Mouse (Mus musculus): ENCODE measurements at regions not wholly inside any gene's neighbourhood (a gene's known extent, or its start where the extent isn't known, plus 50 kb on each side); places are given as distances from the start of the nearest gene placed in this dataset.

DNA sequence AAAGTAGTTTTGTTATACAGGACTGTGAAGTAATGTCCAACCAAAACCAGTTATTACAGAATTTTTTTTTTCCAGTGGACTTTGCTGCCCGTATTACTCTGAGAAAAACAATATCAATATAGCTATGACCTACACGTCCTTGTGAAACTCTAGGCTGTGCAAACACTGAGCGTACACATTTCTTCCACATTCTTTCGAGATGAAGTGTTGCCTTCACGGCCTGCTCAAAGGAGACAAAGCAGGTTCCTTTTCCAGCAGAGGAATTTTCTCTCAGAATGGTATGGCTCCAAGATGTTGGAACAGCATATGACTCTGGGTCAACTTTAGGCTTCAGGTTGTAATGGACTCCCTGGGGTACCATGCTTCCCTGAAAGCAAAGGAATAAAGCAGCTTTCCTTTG, 463.6 kb downstream of the Epha4 start:
- Histone ChIP-seq H3K9ac (no peak overlapping the region), H3K4me2 (replicated peaks) (no peak overlapping the region), H3K9me3 (no peaks in the 10 kb centered on the region), H3K27ac (no peak overlapping the region), H3K4me1 (no peaks in the 10 kb centered on the region), H3K27me3 (replicated peaks) (no peaks in the 10 kb centered on the region), H3K4me3 (no peak overlapping the region), H3K36me3 (no peaks in the 10 kb centered on the region)
- WGBS: 77% methylated on average over 5 of the region's 5 CpGs
- ATAC-seq (ENCODE audit: low FRiP score, low read depth): no peak

GRCm38 (mm10) chr1:77053837-77054540, 460.9 kb downstream of the Epha4 start:
- 76% methylated on average over 4 of the region's 4 CpGs for WGBS
- ATAC-seq (ENCODE audit: low FRiP score, low read depth): no peak
- no peak overlapping the region for H3K4me3 ChIP-seq

DNA sequence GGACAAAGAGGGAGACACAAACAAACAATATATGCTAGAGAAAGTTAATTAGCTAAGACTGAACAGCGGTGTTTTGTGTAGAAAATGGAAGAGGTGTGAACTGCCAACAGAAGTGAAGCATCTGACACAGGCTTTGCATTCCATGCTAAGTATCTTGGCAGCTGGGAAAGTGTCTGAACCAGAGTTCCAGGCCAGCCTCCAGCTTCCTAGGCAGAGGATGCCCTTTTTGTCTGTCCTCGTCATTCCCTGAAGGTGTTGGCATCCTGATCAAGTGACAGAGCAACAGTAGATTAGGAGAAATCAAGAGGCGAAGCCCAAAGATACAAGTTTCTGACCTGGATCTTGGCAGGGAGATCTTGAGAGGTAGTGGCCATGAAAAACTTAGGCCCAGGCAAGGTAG, 452.4 kb downstream of the Epha4 start:
- ATAC-seq (ENCODE audit: low FRiP score, low read depth): no peak
- Histone ChIP-seq H3K36me3 (no peaks in the 10 kb centered on the region), H3K27me3 (replicated peaks) (no peaks in the 10 kb centered on the region), H3K4me2 (replicated peaks) (no peak overlapping the region), H3K9me3 (no peaks in the 10 kb centered on the region), H3K9ac (no peak overlapping the region), H3K4me3 (no peak overlapping the region), H3K27ac (no peak overlapping the region), H3K4me1 (no peaks in the 10 kb centered on the region)
- WGBS: 87% methylated on average over 3 of the region's 3 CpGs

More at GRCm38 (mm10) chr1:77053837-77054540, 460.9 kb downstream of the Epha4 start:
- no peaks in the 10 kb centered on the region for H3K4me1 ChIP-seq
- no peaks in the 10 kb centered on the region for H3K9me3 ChIP-seq
- no peak overlapping the region for H3K27ac ChIP-seq
- no peak overlapping the region for H3K4me2 ChIP-seq (replicated peaks)
- no peaks in the 10 kb centered on the region for H3K27me3 ChIP-seq (replicated peaks)
- H3K36me3 ChIP-seq: no peaks in the 10 kb centered on the region
- H3K9ac ChIP-seq: no peak overlapping the region

DNA sequence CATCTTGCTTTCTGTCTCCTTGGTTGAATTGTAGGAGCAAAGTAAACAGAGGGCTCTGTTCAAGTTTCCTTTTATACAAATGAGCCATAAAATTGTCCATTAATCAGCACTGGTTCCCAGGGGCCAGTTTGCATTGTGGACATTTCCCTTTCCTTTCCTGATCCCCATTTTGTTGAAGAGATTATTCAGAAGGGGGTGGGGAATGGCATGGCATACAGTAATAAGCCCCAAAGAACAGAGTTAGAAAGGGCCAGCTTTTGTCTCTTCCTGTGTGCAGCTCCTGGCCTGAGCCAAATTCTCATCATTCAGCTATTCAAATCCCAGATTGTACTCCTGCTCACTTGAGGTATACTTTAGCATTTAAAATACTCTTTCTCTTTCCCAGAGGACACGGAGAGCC, 441.8 kb downstream of the Epha4 start:
- H3K9me3 ChIP-seq: no peaks in the 10 kb centered on the region
- H3K36me3 ChIP-seq: no peaks in the 10 kb centered on the region
- no peak overlapping the region for H3K27ac ChIP-seq
- H3K9ac ChIP-seq: no peak overlapping the region
- peak; percentile 71; the same call in 1 of the 2 replicates for ATAC-seq (ENCODE audit: low FRiP score, low read depth)
- WGBS: 44% methylated on average over 1 of the region's 1 CpGs
- peak overlapping the region; percentile 7; the same call in 1 of the 2 replicates for H3K4me2 ChIP-seq (replicated peaks)
- no peak overlapping the region for H3K4me3 ChIP-seq
- no peaks in the 10 kb centered on the region for H3K27me3 ChIP-seq (replicated peaks)
- H3K4me1 ChIP-seq: peaks cover 14% of the 10 kb centered on the region

DNA sequence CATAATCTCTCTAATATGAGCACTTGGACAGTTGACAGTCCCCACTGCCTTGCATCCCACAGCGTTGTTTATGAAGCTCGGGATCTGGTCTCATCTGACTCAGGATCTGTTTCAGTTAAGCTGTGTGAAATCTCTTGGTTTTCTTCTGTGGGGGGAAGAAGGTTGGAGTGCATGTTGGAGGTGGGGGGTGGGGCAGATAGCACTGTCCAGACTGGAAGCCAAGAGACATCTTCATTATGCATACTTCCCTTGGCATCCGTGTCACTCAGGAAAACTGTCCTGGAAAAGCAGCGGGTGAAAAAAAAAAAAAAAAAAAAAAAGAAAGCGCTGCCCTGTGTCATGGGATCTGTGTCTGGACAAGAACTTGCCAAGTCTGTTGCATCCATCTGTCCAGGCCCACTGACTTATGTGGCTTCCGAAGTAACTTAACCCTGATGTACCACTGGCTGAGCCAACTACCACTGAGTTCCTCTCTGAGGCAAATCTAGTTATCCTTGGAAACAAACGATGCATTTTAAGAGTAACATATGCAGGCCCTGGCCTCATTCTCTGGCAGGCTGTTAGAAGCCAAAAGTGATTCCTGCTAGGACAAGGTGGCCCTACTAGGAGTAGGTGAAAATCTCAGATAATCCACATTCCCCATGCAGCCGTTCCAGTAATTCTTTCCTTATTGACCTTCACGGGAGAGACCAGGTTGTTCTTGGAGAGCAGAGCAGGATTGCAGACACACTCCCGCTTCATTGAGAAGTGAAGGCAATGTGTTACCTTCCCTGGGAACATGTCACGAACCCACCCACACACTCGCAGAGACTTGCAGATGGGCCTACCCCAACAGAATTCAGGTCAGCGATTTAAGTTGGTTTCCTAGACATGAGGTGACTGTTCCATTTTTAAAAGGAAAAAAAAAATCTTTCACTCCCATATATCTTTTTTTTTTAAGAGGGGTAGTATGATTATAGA, 439.7 kb downstream of the Epha4 start:
- no peak overlapping the region for H3K4me2 ChIP-seq (replicated peaks)
- ATAC-seq (ENCODE audit: low FRiP score, low read depth): no peak
- no peaks in the 10 kb centered on the region for H3K27me3 ChIP-seq (replicated peaks)
- no peak overlapping the region for H3K4me3 ChIP-seq
- WGBS: 89% methylated on average over 13 of the region's 13 CpGs
- no peak overlapping the region for H3K27ac ChIP-seq
- no peak overlapping the region for H3K9ac ChIP-seq
- no peaks in the 10 kb centered on the region for H3K36me3 ChIP-seq
- H3K9me3 ChIP-seq: no peaks in the 10 kb centered on the region
- peaks cover 14% of the 10 kb centered on the region for H3K4me1 ChIP-seq

- Histone ChIP-seq H3K27me3 (replicated peaks) (no peaks in the 10 kb centered on the region), H3K9me3 (no peaks in the 10 kb centered on the region), H3K4me3 (no peak overlapping the region), H3K9ac (no peak overlapping the region), H3K27ac (no peak overlapping the region), H3K4me2 (replicated peaks) (no peak overlapping the region), H3K36me3 (no peaks in the 10 kb centered on the region), H3K4me1 (peaks cover 19% of the 10 kb centered on the region)
- 41% methylated on average over 5 of the region's 5 CpGs for WGBS
- no peak for ATAC-seq (ENCODE audit: low FRiP score, low read depth)
Observed at GRCm38 (mm10) chr1:77080767-77081166, 434.1 kb downstream of the Epha4 start.

- H3K36me3 ChIP-seq: no peaks in the 10 kb centered on the region
- no peak overlapping the region for H3K4me3 ChIP-seq
- ATAC-seq (ENCODE audit: low FRiP score, low read depth): 0 out of 2 replicates have a peak, but pooled peaks have one; percentile 48
- no peaks in the 10 kb centered on the region for H3K27me3 ChIP-seq (replicated peaks)
- no peak overlapping the region for H3K9ac ChIP-seq
- no peak overlapping the region for H3K27ac ChIP-seq
- H3K9me3 ChIP-seq: no peaks in the 10 kb centered on the region
- no peak overlapping the region for H3K4me2 ChIP-seq (replicated peaks)
- H3K4me1 ChIP-seq: peaks cover 19% of the 10 kb centered on the region
- WGBS: 37% methylated on average over 7 of the region's 7 CpGs
Observed at GRCm38 (mm10) chr1:77081660-77082059, 433.2 kb downstream of the Epha4 start.

DNA sequence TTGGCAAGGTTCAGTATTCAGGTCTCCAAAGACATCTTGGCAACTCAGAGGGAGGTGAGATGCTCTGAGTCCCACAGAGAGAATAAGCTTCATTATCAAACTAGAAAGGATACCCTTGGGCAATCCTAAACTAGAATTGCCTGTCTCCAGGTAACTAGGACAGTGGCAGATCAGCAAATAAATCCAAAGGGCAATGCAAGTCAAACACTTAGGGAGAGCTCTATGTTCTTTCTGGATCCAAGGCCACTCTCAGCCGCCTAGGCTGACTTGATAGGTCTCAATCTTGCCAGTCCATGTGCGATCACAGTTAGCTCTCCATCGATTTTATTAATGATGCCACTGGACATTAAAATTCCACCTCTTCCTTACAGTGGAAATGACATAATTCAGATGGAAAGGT, 432.5 kb downstream of the Epha4 start:
- H3K4me3 ChIP-seq: no peak overlapping the region
- no peak for ATAC-seq (ENCODE audit: low FRiP score, low read depth)
- H3K4me1 ChIP-seq: peaks cover 19% of the 10 kb centered on the region
- WGBS: 91% methylated on average over 3 of the region's 3 CpGs
- no peak overlapping the region for H3K9ac ChIP-seq
- no peak overlapping the region for H3K4me2 ChIP-seq (replicated peaks)
- no peaks in the 10 kb centered on the region for H3K27me3 ChIP-seq (replicated peaks)
- no peak overlapping the region for H3K27ac ChIP-seq
- H3K9me3 ChIP-seq: no peaks in the 10 kb centered on the region
- H3K36me3 ChIP-seq: no peaks in the 10 kb centered on the region

DNA sequence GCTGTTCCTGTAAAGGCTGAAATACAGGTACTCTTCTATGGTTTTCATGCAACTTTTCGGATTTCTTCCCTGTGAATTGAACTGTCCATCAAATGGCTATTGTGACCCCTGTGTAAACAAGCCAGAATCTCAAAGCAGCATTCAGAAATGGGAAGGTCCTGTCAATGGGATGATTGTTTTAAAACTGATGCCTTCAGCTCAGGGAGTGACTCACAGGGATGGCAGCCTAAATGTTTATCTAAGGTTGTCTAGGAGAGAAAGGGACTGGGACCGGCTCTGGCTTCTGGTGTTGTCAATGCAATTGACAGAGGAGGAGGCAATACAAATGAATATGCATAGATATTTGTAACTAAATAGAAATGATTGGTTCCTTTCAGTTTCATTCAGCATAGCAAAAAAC, 421.3 kb downstream of the Epha4 start:
- H3K36me3 ChIP-seq: no peaks in the 10 kb centered on the region
- WGBS: 51% methylated on average over 2 of the region's 2 CpGs
- no peaks in the 10 kb centered on the region for H3K9me3 ChIP-seq
- no peak overlapping the region for H3K4me3 ChIP-seq
- H3K9ac ChIP-seq: no peak overlapping the region
- no peaks in the 10 kb centered on the region for H3K27me3 ChIP-seq (replicated peaks)
- no peak overlapping the region for H3K27ac ChIP-seq
- H3K4me2 ChIP-seq (replicated peaks): no peak overlapping the region
- no peak for ATAC-seq (ENCODE audit: low FRiP score, low read depth)
- no peaks in the 10 kb centered on the region for H3K4me1 ChIP-seq

- no peaks in the 10 kb centered on the region for H3K4me1 ChIP-seq
- no peak overlapping the region for H3K4me3 ChIP-seq
- H3K27me3 ChIP-seq (replicated peaks): no peaks in the 10 kb centered on the region
- H3K9me3 ChIP-seq: no peaks in the 10 kb centered on the region
- WGBS: 70% methylated on average over 12 of the region's 12 CpGs
- H3K27ac ChIP-seq: no peak overlapping the region
- no peak overlapping the region for H3K4me2 ChIP-seq (replicated peaks)
- ATAC-seq (ENCODE audit: low FRiP score, low read depth): no peak
- H3K36me3 ChIP-seq: no peaks in the 10 kb centered on the region
- no peak overlapping the region for H3K9ac ChIP-seq
Observed at GRCm38 (mm10) chr1:77101726-77102272, 413.1 kb downstream of the Epha4 start.

DNA sequence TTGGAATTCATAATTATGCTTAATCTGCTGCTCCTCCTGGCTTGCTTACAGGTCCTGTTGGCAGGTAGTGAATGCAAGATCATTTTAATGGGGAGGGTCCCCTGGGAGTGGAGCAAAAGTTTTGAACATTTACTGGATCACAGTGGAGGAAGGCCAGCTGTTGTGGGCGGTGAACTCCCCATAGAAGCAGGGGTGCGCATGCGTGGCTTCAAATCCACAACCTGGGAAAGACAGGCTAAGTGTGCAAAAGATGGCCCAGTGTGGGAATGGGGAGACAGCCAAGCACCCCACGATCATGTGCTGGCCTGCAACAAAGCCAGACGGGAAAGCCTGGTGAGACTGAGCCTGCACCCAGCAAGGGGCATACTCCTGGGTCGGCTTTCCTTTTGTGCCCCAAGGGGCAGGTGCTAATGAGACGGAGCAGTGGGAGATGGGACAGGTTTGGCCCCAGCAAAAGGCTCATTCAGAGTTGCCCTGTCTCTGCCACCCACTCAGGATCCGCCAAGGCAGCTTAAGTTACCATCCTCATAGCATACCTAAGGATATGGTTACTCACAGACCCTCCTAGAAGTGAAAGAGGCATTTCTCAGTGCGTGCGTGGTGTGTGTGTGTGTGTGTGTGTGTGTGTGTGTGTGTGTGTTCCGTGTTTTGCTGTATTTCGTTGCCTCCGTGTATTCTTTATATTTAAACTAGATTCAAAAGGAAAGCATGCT, 412.3 kb downstream of the Epha4 start:
- Histone ChIP-seq H3K4me2 (replicated peaks) (no peak overlapping the region), H3K36me3 (no peaks in the 10 kb centered on the region), H3K27ac (no peak overlapping the region), H3K27me3 (replicated peaks) (no peaks in the 10 kb centered on the region), H3K4me1 (no peaks in the 10 kb centered on the region), H3K9me3 (no peaks in the 10 kb centered on the region), H3K4me3 (no peak overlapping the region), H3K9ac (no peak overlapping the region)
- 53% methylated on average over 13 of the region's 13 CpGs for WGBS
- no peak for ATAC-seq (ENCODE audit: low FRiP score, low read depth)

Measured in neural tube, embryonic 12.5 days (tissue).